Mouse (Mus musculus) embryonic facial prominence, embryonic 12.5 days (tissue): ENCODE measurements around the gene Pdzph1. TPM values are rescaled to one million over a fixed set of nuclear protein-coding genes. Genes with fewer than 3 reads are reported as not detected.

ENCODE experiments used
- polyA plus RNA-seq: library from polyadenylated mRNA; unstranded; fragments of >200 nt; fragmentation: Nextera tagmentation; extraction: Ambion mirVana; gene quantifications from 2 replicates; pipeline ENCODE4 v1.2.1, GENCODE M21; 2016

The Pdzph1 gene
- polyA plus RNA-seq, 1 experiment from 2014 or later = 0.67 TPM

Other genes with a start within 250 kb of the Pdzph1 start
- gene Nudt12, start 22.0 kb upstream of the Pdzph1 start, polyA plus RNA-seq = 5.8 and 7.7 TPM in 2 replicates